Mouse (Mus musculus): ENCODE results near the gene Rras2. TPM values are rescaled to one million over a fixed set of nuclear protein-coding genes. Genes with fewer than 3 reads are reported as not detected.
A peak's percentile ranks its signal among the peaks of the same experiment; 100 is the strongest.

Gene Rras2
- total and polyA plus RNA-seq, 2 experiments, result 6.0 to 18.3 TPM

DNA sequence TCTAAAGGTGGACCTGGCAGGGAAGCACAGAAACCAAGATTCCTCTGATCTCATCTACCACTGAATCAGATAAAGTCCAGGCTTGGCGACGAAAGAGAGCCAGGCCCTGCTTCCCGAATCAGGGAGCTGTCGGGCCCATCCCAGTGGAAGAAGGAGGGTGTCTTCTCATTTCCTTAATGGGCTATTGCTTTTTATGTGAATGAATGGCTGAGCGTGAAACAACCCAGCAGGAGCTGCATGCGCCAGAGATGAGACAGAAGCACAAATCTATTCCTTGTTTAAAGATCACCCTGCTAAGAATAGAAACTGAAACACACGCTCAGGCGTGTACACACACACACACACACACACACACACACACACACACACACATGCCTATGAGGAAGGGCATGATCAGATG, 14.7 kb upstream of the Rras2 start:
- 83% methylated on average over 8 of the region's 8 CpGs for WGBS
- H3K4me3 ChIP-seq (ENCODE audit: insufficient read depth, low read depth, low read length), result no peak overlapping the region
- H3K27me3 ChIP-seq (ENCODE audit: control insufficient read depth, insufficient read depth, low read length), result no peaks in the 10 kb centered on the region
- no peak for TF ChIP-seq CTCF (IDR thresholded peaks at IDR 0.05; ENCODE audit: low read depth, low read length)
- no peak for TF ChIP-seq POLR2A (IDR thresholded peaks at IDR 0.05; ENCODE audit: extremely low read depth, insufficient read depth, low read length)
- no peak for DNase-seq (ENCODE audit: extremely low read depth, low read depth, low spot score)
- no peaks in the 10 kb centered on the region for H3K79me2 ChIP-seq (ENCODE audit: control insufficient read depth, insufficient read depth, low read length)
- H3K4me1 ChIP-seq (ENCODE audit: control insufficient read depth, insufficient read depth, low read length), result no peaks in the 10 kb centered on the region
- no peak overlapping the region for H3K27ac ChIP-seq (replicated peaks; ENCODE audit: insufficient read depth, low read depth, low read length)
- H3K9ac ChIP-seq (ENCODE audit: low read depth, low read length), result no peak overlapping the region
- no peaks in the 10 kb centered on the region for H3K36me3 ChIP-seq (ENCODE audit: control insufficient read depth, insufficient read depth, low read length)

DNA sequence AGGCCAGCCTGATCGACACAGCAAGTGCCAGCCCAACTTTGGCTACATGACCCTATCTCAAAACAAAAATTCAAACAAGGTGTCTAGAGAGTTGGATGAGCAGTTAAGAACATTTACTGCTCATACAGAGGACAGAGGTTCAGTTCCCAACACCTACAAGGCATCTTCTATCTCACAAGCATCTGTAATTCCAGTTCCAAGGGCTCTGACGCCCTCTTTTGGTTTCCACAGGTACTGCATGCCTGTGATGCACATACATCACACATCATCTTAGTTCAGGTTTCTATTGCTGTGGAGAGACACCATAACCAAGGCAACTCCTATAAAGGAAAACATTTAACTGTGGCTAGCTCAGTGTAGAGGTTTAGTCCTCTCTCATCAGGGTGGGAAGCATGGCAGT, 11.7 kb upstream of the Rras2 start:
- no peaks in the 10 kb centered on the region for H3K4me1 ChIP-seq (ENCODE audit: control insufficient read depth, insufficient read depth, low read length)
- no peaks in the 10 kb centered on the region for H3K27me3 ChIP-seq (ENCODE audit: control insufficient read depth, insufficient read depth, low read length)
- no peaks in the 10 kb centered on the region for H3K36me3 ChIP-seq (ENCODE audit: control insufficient read depth, insufficient read depth, low read length)
- H3K27ac ChIP-seq (replicated peaks; ENCODE audit: insufficient read depth, low read depth, low read length), result no peak overlapping the region
- TF ChIP-seq CTCF (IDR thresholded peaks at IDR 0.05; ENCODE audit: low read depth, low read length) (no peak), POLR2A (IDR thresholded peaks at IDR 0.05; ENCODE audit: extremely low read depth, insufficient read depth, low read length) (no peak)
- no peak overlapping the region for H3K4me3 ChIP-seq (ENCODE audit: insufficient read depth, low read depth, low read length)
- no peaks in the 10 kb centered on the region for H3K79me2 ChIP-seq (ENCODE audit: control insufficient read depth, insufficient read depth, low read length)
- WGBS, result 52% methylated on average over 2 of the region's 2 CpGs
- H3K9ac ChIP-seq (ENCODE audit: low read depth, low read length), result no peak overlapping the region
- DNase-seq (ENCODE audit: extremely low read depth, low read depth, low spot score), result no peak

DNA sequence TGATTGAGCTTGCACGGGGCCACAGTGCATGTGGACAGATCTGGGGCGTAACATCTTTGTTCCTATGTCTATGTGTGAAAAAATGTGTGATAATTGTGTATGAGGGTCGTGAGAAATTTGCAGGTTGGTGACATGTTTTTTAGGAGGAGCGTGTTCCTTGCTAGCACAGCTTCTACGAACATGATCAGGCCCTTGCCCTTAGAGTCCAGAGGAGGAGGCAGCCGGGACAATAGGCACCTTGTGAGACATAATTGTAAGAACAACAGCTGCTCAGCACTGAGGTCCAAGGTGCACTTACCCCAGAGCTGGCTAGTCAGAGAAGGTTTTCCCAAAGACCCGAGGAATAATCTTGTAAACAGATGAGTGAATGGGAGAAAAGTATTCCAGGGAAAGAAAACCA, 599 bp upstream of the Rras2 start:
- WGBS, result 58% methylated on average over 7 of the region's 7 CpGs
- no peaks in the 10 kb centered on the region for H3K36me3 ChIP-seq (ENCODE audit: control insufficient read depth, insufficient read depth, low read length)

DNA sequence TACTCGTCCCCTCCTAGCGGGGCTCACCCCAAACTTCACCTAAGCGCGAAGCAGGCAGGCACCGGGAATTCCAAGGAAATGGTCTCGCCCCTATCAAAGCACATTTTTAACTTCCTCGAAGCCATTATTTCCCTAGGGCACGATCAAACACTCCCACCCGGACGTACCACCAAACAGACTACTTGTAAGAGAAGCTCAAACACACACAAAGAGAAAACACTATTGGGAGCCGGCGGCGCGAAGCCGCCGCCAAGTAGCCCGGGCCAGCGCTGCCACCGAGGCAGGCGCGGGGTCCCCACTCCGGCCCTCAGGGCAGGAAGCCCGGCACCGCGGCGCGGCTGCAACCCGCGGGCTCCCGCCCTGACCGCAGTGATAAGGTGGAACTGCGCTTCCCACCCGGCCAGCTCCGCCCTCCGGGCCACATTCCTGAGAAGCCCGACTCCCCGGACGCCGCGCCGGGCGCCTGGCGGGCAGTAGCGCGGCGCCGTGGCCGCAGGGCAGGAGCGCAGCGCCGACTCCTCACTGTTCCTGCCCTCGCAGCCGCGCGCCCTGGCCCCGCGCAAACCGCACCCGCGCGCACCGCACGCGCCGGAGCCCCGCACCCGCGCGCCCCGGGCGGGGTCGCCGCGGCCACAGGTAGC, 750 bp downstream of the Rras2 start:
- Histone ChIP-seq H3K4me3 (ENCODE audit: insufficient read depth, low read depth, low read length) (peak overlapping the region; percentile 65), H3K36me3 (ENCODE audit: control insufficient read depth, insufficient read depth, low read length) (no peaks in the 10 kb centered on the region), H3K9ac (ENCODE audit: low read depth, low read length) (peak overlapping the region; percentile 74), H3K4me1 (ENCODE audit: control insufficient read depth, insufficient read depth, low read length) (peaks cover 3% of the 10 kb centered on the region; the same call in 1 of the 2 replicates), H3K27ac (replicated peaks; ENCODE audit: insufficient read depth, low read depth, low read length) (peak overlapping the region; percentile 45), H3K79me2 (ENCODE audit: control insufficient read depth, insufficient read depth, low read length) (peaks cover 38% of the 10 kb centered on the region; the same call in 1 of the 2 replicates), H3K27me3 (ENCODE audit: control insufficient read depth, insufficient read depth, low read length) (no peaks in the 10 kb centered on the region)
- DNase-seq (ENCODE audit: extremely low read depth, low read depth, low spot score), result peak; percentile 55
- TF ChIP-seq POLR2A (IDR thresholded peaks at IDR 0.05; ENCODE audit: extremely low read depth, insufficient read depth, low read length) (no peak), CTCF (IDR thresholded peaks at IDR 0.05; ENCODE audit: low read depth, low read length) (peak; percentile 27; the same call in 1 of the 2 replicates)
- 1% methylated on average over 74 of the region's 74 CpGs for WGBS

More for the DNA sequence above, 599 bp upstream of the Rras2 start:
- Histone ChIP-seq H3K27me3 (ENCODE audit: control insufficient read depth, insufficient read depth, low read length) (no peaks in the 10 kb centered on the region), H3K4me1 (ENCODE audit: control insufficient read depth, insufficient read depth, low read length) (peaks cover 3% of the 10 kb centered on the region; the same call in 1 of the 2 replicates), H3K79me2 (ENCODE audit: control insufficient read depth, insufficient read depth, low read length) (peaks cover 25% of the 10 kb centered on the region; the same call in 1 of the 2 replicates), H3K4me3 (ENCODE audit: insufficient read depth, low read depth, low read length) (no peak overlapping the region), H3K27ac (replicated peaks; ENCODE audit: insufficient read depth, low read depth, low read length) (no peak overlapping the region), H3K9ac (ENCODE audit: low read depth, low read length) (no peak overlapping the region)
- TF ChIP-seq CTCF (IDR thresholded peaks at IDR 0.05; ENCODE audit: low read depth, low read length) (no peak), POLR2A (IDR thresholded peaks at IDR 0.05; ENCODE audit: extremely low read depth, insufficient read depth, low read length) (no peak)
- DNase-seq (ENCODE audit: extremely low read depth, low read depth, low spot score), result no peak

DNA sequence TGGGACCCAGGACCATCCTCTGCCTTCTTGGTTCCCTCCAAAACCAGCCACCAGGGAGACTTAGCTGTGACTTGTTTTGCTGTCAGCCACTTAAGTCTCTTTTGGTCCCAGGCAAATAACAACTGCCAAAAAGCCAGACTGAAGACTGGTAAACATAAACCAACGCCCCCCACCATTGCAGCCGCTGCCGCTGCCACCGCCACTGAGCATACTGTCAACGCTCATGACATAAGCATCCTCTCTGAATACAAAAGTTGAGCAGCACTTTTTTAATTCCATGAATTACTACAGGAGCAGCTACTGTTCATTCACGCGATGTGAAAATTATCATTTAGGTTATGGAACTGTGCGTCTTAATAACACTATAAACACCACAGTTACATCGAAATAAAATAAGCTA, 1.6 kb downstream of the Rras2 start:
- H3K9ac ChIP-seq (ENCODE audit: low read depth, low read length), result no peak overlapping the region
- no peak overlapping the region for H3K27ac ChIP-seq (replicated peaks; ENCODE audit: insufficient read depth, low read depth, low read length)
- WGBS, result 54% methylated on average over 9 of the region's 9 CpGs
- H3K4me1 ChIP-seq (ENCODE audit: control insufficient read depth, insufficient read depth, low read length), result peaks cover 4% of the 10 kb centered on the region; the same call in 1 of the 2 replicates
- TF ChIP-seq POLR2A (IDR thresholded peaks at IDR 0.05; ENCODE audit: extremely low read depth, insufficient read depth, low read length), result no peak
- TF ChIP-seq CTCF (IDR thresholded peaks at IDR 0.05; ENCODE audit: low read depth, low read length), result no peak
- peaks cover 45% of the 10 kb centered on the region; the same call in 1 of the 2 replicates for H3K79me2 ChIP-seq (ENCODE audit: control insufficient read depth, insufficient read depth, low read length)
- peak overlapping the region; percentile 65; the same call in 1 of the 2 replicates for H3K4me3 ChIP-seq (ENCODE audit: insufficient read depth, low read depth, low read length)
- H3K36me3 ChIP-seq (ENCODE audit: control insufficient read depth, insufficient read depth, low read length), result no peaks in the 10 kb centered on the region
- DNase-seq (ENCODE audit: extremely low read depth, low read depth, low spot score), result no peak
- H3K27me3 ChIP-seq (ENCODE audit: control insufficient read depth, insufficient read depth, low read length), result no peaks in the 10 kb centered on the region

DNA sequence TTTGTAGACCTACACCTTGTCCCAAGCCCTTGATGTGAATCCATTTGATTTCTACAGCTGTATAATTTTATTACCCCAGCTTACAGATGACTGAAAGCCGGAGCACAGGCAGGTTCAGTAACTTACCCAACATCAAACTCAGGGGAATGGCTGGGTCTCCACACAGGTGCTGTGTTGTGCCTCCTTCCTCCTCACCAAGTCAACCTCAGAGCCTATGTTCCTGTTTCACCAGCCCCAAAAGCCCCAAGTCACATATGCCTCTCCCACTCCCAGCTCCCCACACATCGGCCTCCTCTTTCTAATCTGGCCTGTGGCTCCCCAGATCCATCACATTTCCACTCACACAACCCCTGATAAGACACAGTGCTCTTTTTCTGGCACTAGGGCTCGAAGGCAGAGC, 2.6 kb downstream of the Rras2 start:
- DNase-seq (ENCODE audit: extremely low read depth, low read depth, low spot score), result no peak
- Histone ChIP-seq H3K36me3 (ENCODE audit: control insufficient read depth, insufficient read depth, low read length) (no peaks in the 10 kb centered on the region), H3K9ac (ENCODE audit: low read depth, low read length) (no peak overlapping the region), H3K4me3 (ENCODE audit: insufficient read depth, low read depth, low read length) (no peak overlapping the region), H3K27ac (replicated peaks; ENCODE audit: insufficient read depth, low read depth, low read length) (no peak overlapping the region), H3K27me3 (ENCODE audit: control insufficient read depth, insufficient read depth, low read length) (no peaks in the 10 kb centered on the region), H3K4me1 (ENCODE audit: control insufficient read depth, insufficient read depth, low read length) (peaks cover 11% of the 10 kb centered on the region; the same call in 1 of the 2 replicates), H3K79me2 (ENCODE audit: control insufficient read depth, insufficient read depth, low read length) (peaks cover 48% of the 10 kb centered on the region; the same call in 1 of the 2 replicates)
- WGBS, result 85% methylated on average over 3 of the region's 3 CpGs
- TF ChIP-seq POLR2A (IDR thresholded peaks at IDR 0.05; ENCODE audit: extremely low read depth, insufficient read depth, low read length) (no peak), CTCF (IDR thresholded peaks at IDR 0.05; ENCODE audit: low read depth, low read length) (no peak)

Data from liver, adult 2 months (tissue).